Mouse (Mus musculus): ENCODE measurements around the gene Col4a1.

Gene Col4a1

GRCm38 (mm10) chr8:11312349-11313175 is at the start of gene Col4a1, which contains the start of gene Col4a2:
Gene Col4a1 (minus strand): TSS chr8:11312826.
Gene Col4a2 (plus strand): TSS chr8:11312805.
- DNase-seq: peak; percentile 92

- no peak for DNase-seq
These were observed 49.1 kb upstream of the Col4a1 start for GRCm38 (mm10) chr8:11361546-11362277.

- no peak for DNase-seq
These were observed 47.2 kb upstream of the Col4a1 start for GRCm38 (mm10) chr8:11359846-11360245.

GRCm38 (mm10) chr8:11357921-11358436 is 45.4 kb upstream of the Col4a1 start:
- DNase-seq: no peak

GRCm38 (mm10) chr8:11356776-11357175 is 44.1 kb upstream of the Col4a1 start:
- no peak for DNase-seq

- no peak for DNase-seq
These were observed 43.3 kb upstream of the Col4a1 start for GRCm38 (mm10) chr8:11355900-11356299.

GRCm38 (mm10) chr8:11354800-11355451 is 42.3 kb upstream of the Col4a1 start:
- DNase-seq: no peak

- DNase-seq: no peak
These were observed 39.9 kb upstream of the Col4a1 start for GRCm38 (mm10) chr8:11352514-11352913.

GRCm38 (mm10) chr8:11351355-11351754 is 38.7 kb upstream of the Col4a1 start:
- DNase-seq: no peak

- peak; percentile 49 for DNase-seq
These were observed 36.0 kb upstream of the Col4a1 start for GRCm38 (mm10) chr8:11348622-11349021.

GRCm38 (mm10) chr8:11347699-11348098 is 35.1 kb upstream of the Col4a1 start:
- DNase-seq: no peak

- peak; percentile 54 for DNase-seq
These were observed 33.6 kb upstream of the Col4a1 start for GRCm38 (mm10) chr8:11346225-11346624.

- DNase-seq: no peak
These were observed 31.8 kb upstream of the Col4a1 start for GRCm38 (mm10) chr8:11344459-11344858.

GRCm38 (mm10) chr8:11341111-11341566 is 28.5 kb upstream of the Col4a1 start:
- no peak for DNase-seq

- peak; percentile 61 for DNase-seq
These were observed 27.9 kb upstream of the Col4a1 start for GRCm38 (mm10) chr8:11340310-11341110.

GRCm38 (mm10) chr8:11338507-11338906 is 25.9 kb upstream of the Col4a1 start:
- no peak for DNase-seq

- DNase-seq: no peak
These were observed 25.0 kb upstream of the Col4a1 start for GRCm38 (mm10) chr8:11337642-11338041.

GRCm38 (mm10) chr8:11336346-11336745 is 23.7 kb upstream of the Col4a1 start:
- DNase-seq: no peak

GRCm38 (mm10) chr8:11335238-11335637 is 22.6 kb upstream of the Col4a1 start:
- no peak for DNase-seq

- DNase-seq: no peak
These were observed 21.9 kb upstream of the Col4a1 start for GRCm38 (mm10) chr8:11334493-11334892.

GRCm38 (mm10) chr8:11333746-11334145 is 21.1 kb upstream of the Col4a1 start:
- DNase-seq: no peak

- peak; percentile 48 for DNase-seq
These were observed 18.9 kb upstream of the Col4a1 start for GRCm38 (mm10) chr8:11331561-11331960.

All from kidney, postnatal 10 days (tissue).